Mouse (Mus musculus): ENCODE results near the gene Gm42421.

GRCm38 (mm10) chr5:143936156-143936555, 8.2 kb downstream of the Gm42421 start:
- no peak for TF ChIP-seq CTCF (IDR thresholded peaks at IDR 0.05; ENCODE audit: low read depth)
- no peak for TF ChIP-seq EP300 (IDR thresholded peaks at IDR 0.05; ENCODE audit: low read depth)

Measured in liver, embryonic 14.5 days (tissue).